Mouse (Mus musculus): ENCODE measurements around the gene Syap1.

DNA sequence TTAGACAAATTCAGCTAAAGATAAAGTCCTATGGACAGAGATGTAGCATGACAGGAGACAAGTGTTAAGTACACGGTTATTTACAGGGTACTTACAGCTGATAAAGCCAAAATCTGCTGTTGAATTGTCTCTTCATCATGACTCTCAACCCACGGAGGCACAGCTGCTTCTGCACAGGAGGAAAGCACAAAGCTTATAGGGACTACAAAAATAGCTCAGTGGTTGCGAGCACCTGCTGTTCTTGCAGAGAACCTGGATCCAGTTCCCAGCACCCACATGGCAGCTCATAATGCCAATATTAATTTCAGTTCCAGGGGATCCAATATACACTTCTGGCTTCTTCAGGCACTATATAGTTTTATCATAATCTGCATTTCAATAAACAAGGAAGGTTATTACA is 10.0 kb downstream of the Syap1 start:
- TF ChIP-seq CTCF (IDR thresholded peaks at IDR 0.05; ENCODE audit: low read depth), result no peak
- TF ChIP-seq EP300 (IDR thresholded peaks at IDR 0.05; ENCODE audit: low read depth), result no peak
